In genomic region chr7:125182266-125182665, GRCm38 (mm10) we compare ENCODE assay signal across 17 mouse cellular contexts.
DNase-seq lines count a peak whose midpoint lies in the region; TF ChIP-seq lines count a peak whose summit lies in the region.
"Had no signal": no experiment of that assay in that cellular context is flagged by ENCODE, and none has a peak within 500 bp of the region (broad histone marks: within the 10 kb centered on the region; RNA-seq: fewer than 3 reads in every experiment).

No protein-coding gene starts in this region.

- no peaks in the 10 kb centered on the region for H3K4me1 ChIP-seq in cortical plate, adult 2 months (ENCODE audit: control insufficient read depth, insufficient read depth, low read length)
- no peaks in the 10 kb centered on the region for H3K4me1 ChIP-seq in kidney, adult 2 months (ENCODE audit: control insufficient read depth, insufficient read depth, low read length)
- H3K4me1 ChIP-seq: forebrain, embryonic 10.5 days; heart, embryonic 12.5 days; liver, embryonic 15.5 days; neural tube, embryonic 12.5 days; stomach, embryonic 15.5 days had no signal

- peak; percentile 39 to 58 for DNase-seq in layer of hippocampus, adult 18-20 months (ENCODE audit: low spot score in 2 of 2)
- DNase-seq in layer of hippocampus, adult 9-10 months (ENCODE audit: low spot score) = no peak
- DNase-seq in frontal cortex, postnatal 14 days (ENCODE audit: low spot score in 2 of 2) = peak; percentile 10 to 16
- peak; percentile 25 to 37 for DNase-seq in left cerebral cortex, adult 8-10 months (ENCODE audit: low spot score in 2 of 2)
- DNase-seq in gastrocnemius, postnatal 14 days = no peak
- DNase-seq in liver = no peak
- DNase-seq in kidney, adult 2 months = no peak
- DNase-seq: cerebellum, adult 9-11 months; thymus, adult 2 months had no signal

- no peak overlapping the region for H3K27ac ChIP-seq in cortical plate, adult 2 months (ENCODE audit: insufficient read depth, low read length)
- no peak overlapping the region for H3K27ac ChIP-seq in kidney, adult 2 months (ENCODE audit: insufficient read depth, low read depth, low read length)
- H3K27ac ChIP-seq: forebrain, embryonic 10.5 days; hindbrain, embryonic 13.5 days; liver, embryonic 15.5 days; midbrain, embryonic 12.5 days; neural tube, embryonic 12.5 days; stomach, embryonic 15.5 days had no signal

- WGBS in kidney, adult 2 months = 67% methylated on average over 4 of the region's 4 CpGs

- no peak for TF ChIP-seq CTCF in cortical plate, adult 2 months (IDR thresholded peaks at IDR 0.05; ENCODE audit: extremely low read depth, insufficient read depth, low read length)
- TF ChIP-seq CTCF in kidney, adult 2 months (conservative IDR thresholded peaks at IDR 0.05; ENCODE audit: insufficient read depth, insufficient read length, low read depth, low read length) = no peak

- intact Hi-C loops in gastrocnemius, postnatal 14 days (cut with DNase I; ENCODE audit: low total_unique reads) = no loop called here

- no peaks in the 10 kb centered on the region for H3K27me3 ChIP-seq in kidney, adult 2 months (replicated peaks; ENCODE audit: control insufficient read depth, insufficient read depth, low read length)
- H3K27me3 ChIP-seq: heart, embryonic 12.5 days; hindbrain, embryonic 13.5 days; liver, embryonic 15.5 days; midbrain, embryonic 12.5 days; neural tube, embryonic 12.5 days; stomach, embryonic 15.5 days had no signal

- H3K36me3 ChIP-seq in kidney, adult 2 months (ENCODE audit: control insufficient read depth, insufficient read depth, low read length) = no peaks in the 10 kb centered on the region
- H3K36me3 ChIP-seq: forebrain, embryonic 10.5 days; heart, embryonic 12.5 days; hindbrain, embryonic 13.5 days; liver, embryonic 15.5 days; midbrain, embryonic 12.5 days; neural tube, embryonic 12.5 days; stomach, embryonic 15.5 days had no signal

- peak overlapping the region; percentile 35 for H3K4me3 ChIP-seq in cortical plate, adult 2 months (ENCODE audit: insufficient read depth, low read length)
- no peak overlapping the region for H3K4me3 ChIP-seq in kidney, adult 2 months (ENCODE audit: insufficient read depth, low read depth, low read length)
- H3K4me3 ChIP-seq: forebrain, embryonic 10.5 days; heart, embryonic 12.5 days; hindbrain, embryonic 13.5 days; liver, embryonic 15.5 days; midbrain, embryonic 12.5 days; neural tube, embryonic 12.5 days; stomach, embryonic 15.5 days had no signal

- TF ChIP-seq POLR2A in cortical plate, adult 2 months (IDR thresholded peaks at IDR 0.05; ENCODE audit: extremely low read depth, insufficient read depth, low read length) = 0 out of 2 replicates have a peak, but pooled peaks have one; percentile 31
- no peak for TF ChIP-seq POLR2A in kidney, adult 2 months (IDR thresholded peaks at IDR 0.05; ENCODE audit: low read depth, low read length)

Comparison
In these comparisons a context has a peak if more than half of its experiments do, and no peak if none do; other contexts are left out.
1. DNase-seq: peak in layer of hippocampus, adult 18-20 months (2 of 2), frontal cortex, postnatal 14 days (2 of 2) and left cerebral cortex, adult 8-10 months (2 of 2); none in layer of hippocampus, adult 9-10 months (single experiment), gastrocnemius, postnatal 14 days (single experiment), liver (single experiment) and kidney, adult 2 months (single experiment).